Mouse (Mus musculus): ENCODE measurements around the gene Cd22.

- TF ChIP-seq CTCF (IDR thresholded peaks at IDR 0.05; ENCODE audit: control insufficient read depth, insufficient read depth, insufficient read length): no peak
- no peak for TF ChIP-seq MAX (IDR thresholded peaks at IDR 0.05)
- TF ChIP-seq CEBPB (IDR thresholded peaks at IDR 0.05; ENCODE audit: low read depth): no peak
- TF ChIP-seq FOSL1 (IDR thresholded peaks at IDR 0.05; ENCODE audit: insufficient read depth, low read length, poor library complexity, severe bottlenecking): no peak
- no peak for TF ChIP-seq MYOG (IDR thresholded peaks at IDR 0.05; ENCODE audit: control insufficient read depth, extremely low read depth, insufficient read length)
Observed at GRCm38 (mm10) chr7:30916713-30917112, 36.6 kb upstream of the Cd22 start.

Measured in C2C12 (cell line).